Mouse (Mus musculus) CH12.LX (cell line): ENCODE results near the gene Ap1m2. TPM values are rescaled to one million over a fixed set of nuclear protein-coding genes. Genes with fewer than 3 reads are reported as not detected.

Source experiments
- DNase-seq: peaks from one replicate; pipeline ENCODE4 v3.0.0-alpha.2; 2013; ENCODE audit errors: extremely low read depth
- H3K27ac ChIP-seq: 2 replicates; pipeline ENCODE4 v1.5.1; 2012; ENCODE audit warnings: low read depth, mild to moderate bottlenecking, control low read depth, moderate library complexity; ENCODE audit not compliant: insufficient read depth
- H3K27me3 ChIP-seq: replicated peaks from 2 replicates; pipeline ENCODE3; 2012; ENCODE audit warnings: inconsistent platforms
- H3K36me3 ChIP-seq, 2 experiments: replicated peaks in 1 of 2; 2 replicates each; pipeline versions ENCODE3 to v1.6.1; 2012; ENCODE audit warnings: inconsistent platforms in 1 of 2, low read length in 1 of 2, mild to moderate bottlenecking in 1 of 2, mixed read lengths in 1 of 2, moderate library complexity in 1 of 2; ENCODE audit not compliant: control insufficient read depth in 1 of 2, insufficient read depth in 1 of 2
- H3K4me1 ChIP-seq, 2 experiments: 2 replicates each; pipeline ENCODE4 v1.6.1; 2012; ENCODE audit warnings: inconsistent platforms in 1 of 2, moderate library complexity in 1 of 2; ENCODE audit not compliant: insufficient read depth in 2 of 2, control insufficient read depth in 1 of 2
- H3K4me2 ChIP-seq: 2 replicates; pipeline ENCODE4 v1.6.1; 2012; ENCODE audit warnings: low read depth, mild to moderate bottlenecking, control low read depth; ENCODE audit not compliant: poor library complexity, insufficient read depth, severe bottlenecking
- H3K4me3 ChIP-seq, 3 experiments: fragments of 150-350 bp in 1 of 3; sonication (generic) in 1 of 3; replicated peaks in 1 of 3; 2 replicates each; pipeline versions ENCODE3 to v1.5.1; 2011 to 2012; ENCODE audit warnings: low read depth in 2 of 3, low read length in 2 of 3, mild to moderate bottlenecking in 2 of 3, moderate library complexity in 2 of 3, control low read depth in 1 of 3, improper control_type of control experiment in 1 of 3, inconsistent platforms in 1 of 3, mixed read lengths in 1 of 3; ENCODE audit not compliant: poor library complexity in 1 of 3
- H3K79me2 ChIP-seq: replicated peaks from 2 replicates; pipeline ENCODE4 v1.6.1; 2012; ENCODE audit warnings: mild to moderate bottlenecking, moderate library complexity; ENCODE audit not compliant: control insufficient read depth, poor library complexity, insufficient read depth, severe bottlenecking; ENCODE audit errors: extremely low read depth
- H3K9ac ChIP-seq: 2 replicates; pipeline ENCODE4 v1.6.1; 2012; ENCODE audit warnings: low read depth, mild to moderate bottlenecking, control low read depth, moderate library complexity; ENCODE audit not compliant: insufficient read depth
- H3K9me3 ChIP-seq: replicated peaks from 2 replicates; pipeline ENCODE3; 2012; ENCODE audit warnings: low read length, inconsistent platforms, mixed read lengths
- CHD2 ChIP-seq: IDR thresholded peaks from 2 replicates; pipeline ENCODE4 v1.6.1; 2011; ENCODE audit warnings: low read length, improper control_type of control experiment
- CTCF ChIP-seq, 2 experiments: IDR thresholded peaks in 1 of 2; conservative IDR thresholded peaks in 1 of 2; 2 replicates each; pipeline ENCODE4 v1.5.1; 2011 to 2012; ENCODE audit warnings: low read depth in 2 of 2, low read length in 2 of 2, improper control_type of control experiment in 1 of 2, inconsistent platforms in 1 of 2, mild to moderate bottlenecking in 1 of 2, moderate library complexity in 1 of 2
- EP300 ChIP-seq: IDR thresholded peaks from 2 replicates; pipeline ENCODE4 v1.6.1; 2011; ENCODE audit warnings: low read length, improper control_type of control experiment
- JUN ChIP-seq: IDR thresholded peaks from 2 replicates; pipeline ENCODE4 v1.6.1; 2011; ENCODE audit warnings: low read depth, mild to moderate bottlenecking, low read length, improper control_type of control experiment, moderate library complexity; ENCODE audit not compliant: insufficient read depth
- JUND ChIP-seq: conservative IDR thresholded peaks from 2 replicates; pipeline ENCODE4 v1.6.1; 2011; ENCODE audit warnings: low read depth, low read length, improper control_type of control experiment
- KAT2A ChIP-seq: IDR thresholded peaks from 2 replicates; pipeline ENCODE4 v1.6.1; 2012; ENCODE audit warnings: low read length, improper control_type of control experiment, inconsistent platforms; ENCODE audit not compliant: insufficient replicate concordance
- MAX ChIP-seq: IDR thresholded peaks from 2 replicates; pipeline ENCODE4 v1.6.1; 2011; ENCODE audit warnings: low read length, improper control_type of control experiment
- MXI1 ChIP-seq: IDR thresholded peaks from 2 replicates; pipeline ENCODE4 v1.6.1; 2011; ENCODE audit warnings: mild to moderate bottlenecking, low read depth, low read length, improper control_type of control experiment
- NELFE ChIP-seq: IDR thresholded peaks from 2 replicates; pipeline ENCODE4 v1.6.1; 2011; ENCODE audit warnings: low read depth, low read length, improper control_type of control experiment
- NRF1 ChIP-seq: IDR thresholded peaks from 2 replicates; pipeline ENCODE4 v1.6.1; 2014; ENCODE audit warnings: low read depth, mild to moderate bottlenecking, inconsistent platforms, low read length, improper control_type of control experiment, moderate library complexity
- POLR2A ChIP-seq: IDR thresholded peaks from 2 replicates; pipeline ENCODE4 v1.6.1; 2011; ENCODE audit warnings: low read depth, mild to moderate bottlenecking, improper control_type of control experiment, low read length
- TCF12 ChIP-seq: IDR thresholded peaks from 2 replicates; pipeline ENCODE4 v1.6.1; 2014; ENCODE audit warnings: low read depth, mild to moderate bottlenecking, inconsistent platforms, low read length, improper control_type of control experiment
- UBTF ChIP-seq: IDR thresholded peaks from 2 replicates; pipeline ENCODE4 v1.6.1; 2012; ENCODE audit warnings: low read depth, mild to moderate bottlenecking, inconsistent platforms, low read length, improper control_type of control experiment, moderate library complexity
- dilution Hi-C: fragments of 300-500 bp; cut with MboI; formaldehyde crosslinking; loops from 2 replicates; pipeline ENCODE4 v1.14.3; 2020; ENCODE audit warnings: low sequenced_read_pairs; ENCODE audit not compliant: extremely low pct_unique_long_range_greater_than_20kb, extremely low pct_ligation_motif_present
- in situ Hi-C: fragments of 300-500 bp; cut with MboI; formaldehyde crosslinking; loops from 3 replicates; pipeline ENCODE4 v1.14.3; 2019; ENCODE audit warnings: low sequenced_read_pairs, low pct_ligation_motif_present, low pct_unique_long_range_greater_than_20kb, mixed read lengths
- polyA plus RNA-seq: library from polyadenylated mRNA; unstranded; fragments of >175 nt; gene quantifications from 2 replicates; pipeline ENCODE4 v1.2.1, GENCODE M21; 2012; ENCODE audit warnings: low read depth; ENCODE audit not compliant: insufficient read length
- total RNA-seq, 2 experiments: library from RNA; depleted of rRNA; stranded (reverse); fragments of 300-350 nt in 1 of 2; fragments of >200 nt in 1 of 2; gene quantifications; 2 replicates each; pipeline ENCODE4 v1.2.3; 2012 to 2014

Ap1m2 gene
- total and polyA plus RNA-seq, 3 experiments = 0.51 to 2.6 (median 0.51) TPM

DNA sequence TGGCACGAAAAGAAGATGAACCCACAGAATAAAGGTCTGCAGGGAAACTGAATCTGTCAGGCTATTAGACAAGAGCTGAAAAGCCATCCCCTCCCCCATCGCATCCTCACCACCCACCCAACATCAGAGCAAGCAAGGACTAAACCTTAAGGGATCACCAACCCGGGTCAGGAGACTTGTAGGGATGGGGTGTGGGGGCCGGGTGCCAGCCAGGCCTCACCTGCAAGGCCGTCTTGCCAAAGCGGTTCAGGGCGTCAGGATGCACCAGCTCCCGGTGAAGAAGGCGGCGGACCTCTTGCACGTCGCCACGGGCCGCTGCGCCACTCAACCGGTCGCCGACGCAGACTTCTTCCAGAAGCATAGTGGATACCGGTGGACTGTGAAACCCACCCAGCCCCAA, 21.5 kb downstream of the Ap1m2 start:
- Histone ChIP-seq H3K36me3 (peaks cover 3 to 10% of the 10 kb centered on the region in 2 experiments), H3K79me2 (peaks cover 23% of the 10 kb centered on the region), H3K9ac (peak overlapping the region; percentile 49)
- dilution Hi-C loops = no loop called here
- TF ChIP-seq TCF12 = peak; percentile 12; the same call in 1 of the 2 replicates
- TF ChIP-seq KAT2A = no peak
- TF ChIP-seq NELFE = no peak
- TF ChIP-seq CHD2 = peak; percentile 57; the same call in 1 of the 2 replicates
- no peak for TF ChIP-seq POLR2A
- TF ChIP-seq UBTF = 0 out of 2 replicates have a peak, but pooled peaks have one; percentile 49
- TF ChIP-seq, all 38 proteins: peak for 3
- Histone ChIP-seq H3K4me2 (peak overlapping the region; percentile 4), H3K4me3 (peak overlapping the region; percentile 68 to 82 (median 74)), H3K27ac (peak overlapping the region; percentile 17), H3K27me3 (peaks cover 5% of the 10 kb centered on the region), H3K4me1 (peaks cover 9 to 37% of the 10 kb centered on the region in 2 experiments), H3K9me3 (no peaks in the 10 kb centered on the region)
- peak; percentile 29 for DNase-seq
- in situ Hi-C loops = no loop called here

DNA sequence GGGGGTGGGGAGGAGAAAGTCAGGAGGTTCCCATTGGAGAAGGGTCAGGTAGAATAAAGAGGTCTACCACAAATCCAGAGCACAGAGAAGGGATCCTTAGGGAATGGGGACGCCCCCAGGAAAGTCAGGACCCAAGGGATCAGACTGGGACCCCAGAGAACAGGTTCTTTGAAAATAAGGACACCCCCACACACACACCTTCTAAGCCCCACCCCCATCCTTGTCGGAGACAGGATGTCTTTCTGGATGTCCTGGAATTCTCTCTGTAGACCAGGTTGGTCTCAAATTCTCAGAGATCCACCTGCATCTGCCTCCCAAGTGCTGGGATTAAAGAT, 22.8 kb downstream of the Ap1m2 start:
- DNase-seq = no peak
- no peaks in the 10 kb centered on the region for H3K9me3 ChIP-seq
- in situ Hi-C loops (no loop called here), dilution Hi-C loops (no loop called here)
- H3K27ac ChIP-seq = no peak overlapping the region
- no peak for TF ChIP-seq JUN
- no peak for TF ChIP-seq NRF1
- TF ChIP-seq MXI1 = no peak
- TF ChIP-seq MAX = no peak
- TF ChIP-seq UBTF = no peak
- no peak for TF ChIP-seq EP300
- no peak for TF ChIP-seq CTCF (conservative IDR thresholded peaks at IDR 0.05 in 1 of 2, IDR thresholded peaks at IDR 0.05 in 1 of 2; ENCODE audit: low read depth in 2 of 2, low read length in 2 of 2)
- no peak for TF ChIP-seq JUND
- H3K36me3 ChIP-seq = peaks cover 14 to 23% of the 10 kb centered on the region in 2 experiments
- H3K79me2 ChIP-seq = peaks cover 23% of the 10 kb centered on the region
- H3K4me1 ChIP-seq = peaks cover 9 to 49% of the 10 kb centered on the region in 2 experiments
- no peak overlapping the region for H3K9ac ChIP-seq
- peak overlapping the region; percentile 4; the same call in 1 of the 2 replicates for H3K4me2 ChIP-seq
- H3K27me3 ChIP-seq = peaks cover 4% of the 10 kb centered on the region
- H3K4me3 ChIP-seq = peak overlapping the region in 1 of 3 experiments; percentile 16
